Mouse (Mus musculus) thymus, adult 2 months (tissue): ENCODE measurements around the gene Opcml.

Experiments
- CTCF ChIP-seq: fragments of 200-500 bp; IDR thresholded peaks from 2 replicates; pipeline ENCODE4 v1.5.1; 2012; ENCODE audit warnings: mild to moderate bottlenecking, control low read depth, low read length, moderate library complexity, borderline replicate concordance; ENCODE audit not compliant: control insufficient read depth, poor library complexity, insufficient read depth; ENCODE audit errors: extremely low read depth
- POLR2A ChIP-seq: fragments of 200-500 bp; IDR thresholded peaks from 2 replicates; pipeline ENCODE4 v1.6.1; 2012; ENCODE audit warnings: mild to moderate bottlenecking, low read length, control low read depth, moderate library complexity; ENCODE audit not compliant: control insufficient read depth, poor library complexity, insufficient read depth; ENCODE audit errors: extremely low read depth

- TF ChIP-seq CTCF = no peak
- no peak for TF ChIP-seq POLR2A
Measured at GRCm38 (mm10) chr9:28681252-28682037, 890.9 kb downstream of the Opcml start.
